In genomic region chr16:8699556-8699955, GRCm38 (mm10) we compare ENCODE assay signal across 28 mouse cellular contexts. TPM values are rescaled to one million over a fixed set of nuclear protein-coding genes. Genes with fewer than 3 reads are reported as not detected.
A peak's percentile ranks its signal among the peaks of the same experiment; 100 is the strongest.
DNase-seq lines count a peak whose midpoint lies in the region; ATAC-seq and TF ChIP-seq lines count a peak whose summit lies in the region.
"Had no signal": no experiment of that assay in that cellular context is flagged by ENCODE, and none has a peak within 500 bp of the region (broad histone marks: within the 10 kb centered on the region; RNA-seq: fewer than 3 reads in every experiment).

No protein-coding gene starts in this region.

- H3K4me1 ChIP-seq in liver, embryonic 15.5 days (replicated peaks), result peaks cover 11% of the 10 kb centered on the region; the same call in 1 of the 2 replicates
- no peaks in the 10 kb centered on the region for H3K4me1 ChIP-seq in stomach, postnatal 0 days (replicated peaks; ENCODE audit: control insufficient read depth, insufficient read depth)
- H3K4me1 ChIP-seq: embryonic facial prominence, embryonic 13.5 days; embryonic facial prominence, embryonic 15.5 days; forebrain, embryonic 10.5 days; forebrain, embryonic 12.5 days had no signal

- 0 out of 2 replicates have a peak overlapping the region, but pooled peaks have one; percentile 2 for H3K27ac ChIP-seq in liver, embryonic 15.5 days (replicated peaks)
- no peak overlapping the region for H3K27ac ChIP-seq in stomach, postnatal 0 days (replicated peaks)
- H3K27ac ChIP-seq: embryonic facial prominence, embryonic 13.5 days; embryonic facial prominence, embryonic 15.5 days; forebrain, embryonic 10.5 days; forebrain, embryonic 12.5 days had no signal

- H3K27me3 ChIP-seq in liver, embryonic 15.5 days, result no peaks in the 10 kb centered on the region
- H3K27me3 ChIP-seq in stomach, postnatal 0 days (ENCODE audit: control insufficient read depth, insufficient read depth, low read length), result no peaks in the 10 kb centered on the region
- H3K27me3 ChIP-seq: embryonic facial prominence, embryonic 13.5 days; embryonic facial prominence, embryonic 15.5 days; forebrain, embryonic 12.5 days; Patski had no signal

- H3K36me3 ChIP-seq in liver, embryonic 15.5 days (replicated peaks), result peaks cover 100% of the 10 kb centered on the region
- peaks cover 58% of the 10 kb centered on the region for H3K36me3 ChIP-seq in stomach, postnatal 0 days (ENCODE audit: control insufficient read depth, insufficient read depth, low read length)

- no peak for TF ChIP-seq CTCF in stomach, postnatal 0 days (IDR thresholded peaks at IDR 0.05; ENCODE audit: low read depth)

- no peak overlapping the region for H3K4me3 ChIP-seq in liver, embryonic 15.5 days (replicated peaks)
- no peak overlapping the region for H3K4me3 ChIP-seq in stomach, postnatal 0 days (ENCODE audit: low read depth, low read length)
- H3K4me3 ChIP-seq: embryonic facial prominence, embryonic 13.5 days; embryonic facial prominence, embryonic 15.5 days; erythroblast, embryonic 14.5 days; forebrain, embryonic 10.5 days; forebrain, embryonic 12.5 days had no signal

- DNase-seq in liver, result no peak
- DNase-seq in testis, postnatal 10 days (ENCODE audit: low spot score), result peak; percentile 64
- no peak for DNase-seq in stomach, postnatal 0 days (ENCODE audit: low spot score)
- no peak for DNase-seq in right cerebral cortex, postnatal 14 days
- DNase-seq: adrenal gland, adult 2 months; adrenal gland, postnatal 10 days; adrenal gland, postnatal 25 days; cerebellum, adult 11 months; cerebellum, adult 18-20 months; cerebellum, adult 8-10 months; cerebellum, adult 9-11 months; cerebellum, postnatal 14 days; cerebellum, postnatal 36 days; embryo, embryonic 11 days had no signal

- H3K9ac ChIP-seq in liver, embryonic 15.5 days, result no peak overlapping the region
- H3K9ac ChIP-seq in stomach, postnatal 0 days (ENCODE audit: low read length), result no peak overlapping the region
- H3K9ac ChIP-seq: embryonic facial prominence, embryonic 13.5 days; embryonic facial prominence, embryonic 15.5 days; forebrain, embryonic 12.5 days had no signal

- H3K9me3 ChIP-seq in liver, embryonic 15.5 days (replicated peaks), result no peaks in the 10 kb centered on the region
- no peaks in the 10 kb centered on the region for H3K9me3 ChIP-seq in stomach, postnatal 0 days (ENCODE audit: control insufficient read depth, low read length)
- H3K9me3 ChIP-seq: embryonic facial prominence, embryonic 13.5 days; embryonic facial prominence, embryonic 15.5 days; forebrain, embryonic 10.5 days; forebrain, embryonic 12.5 days; G1E had no signal

- WGBS in liver, embryonic 15.5 days (ENCODE audit: insufficient replicate concordance), result 93% methylated on average over 8 of the region's 8 CpGs
- WGBS in stomach, postnatal 0 days, result 90% methylated on average over 8 of the region's 8 CpGs

- no peak for ATAC-seq in liver, embryonic 15.5 days (ENCODE audit: insufficient read depth)
- no peak for ATAC-seq in stomach, postnatal 0 days (ENCODE audit: low FRiP score, low TSS enrichment)
- ATAC-seq: activated CD4-positive, CD25-positive, alpha-beta regulatory T cell, adult 4 months; forebrain, embryonic 14.5 days; forebrain, embryonic 16.5 days; Patski had no signal

- no peak for TF ChIP-seq EP300 in stomach, postnatal 0 days (optimal IDR thresholded peaks at IDR 0.05)

- H3K4me2 ChIP-seq in liver, embryonic 15.5 days, result no peak overlapping the region
- no peak overlapping the region for H3K4me2 ChIP-seq in stomach, postnatal 0 days (replicated peaks; ENCODE audit: low read depth)
- H3K4me2 ChIP-seq: embryonic facial prominence, embryonic 13.5 days; embryonic facial prominence, embryonic 15.5 days; forebrain, embryonic 12.5 days had no signal

RNA-seq across cellular contexts. Expression of gene Gm5767, which starts 19.0 kb away (rescaled TPM):
- polyA plus RNA-seq in liver, embryonic 15.5 days (2015; fragmentation: Nextera tagmentation; extraction: Ambion mirVana), result 0.24 TPM in 1 of 2 replicates, not detected in the other
- not detected in 2 replicates for polyA plus RNA-seq in stomach, postnatal 0 days (2015; fragmentation: Nextera tagmentation; extraction: Ambion mirVana)
- polyA plus RNA-seq: activated CD4-positive, CD25-positive, alpha-beta regulatory T cell, adult 4 months; brain, embryonic 14.5 days; C2C12; embryonic facial prominence, embryonic 11.5 days; embryonic facial prominence, embryonic 13.5 days; embryonic facial prominence, embryonic 15.5 days; erythroblast, embryonic 14.5 days; forebrain, embryonic 12.5 days; forebrain, embryonic 14.5 days; forebrain, embryonic 16.5 days; G1E; Patski had no signal

RNA-seq across cellular contexts. Expression of gene Carhsp1, which starts 27.6 kb away (rescaled TPM):
- 85.9 and 94.7 TPM in 2 replicates for polyA plus RNA-seq in liver, embryonic 15.5 days (2015; fragmentation: Nextera tagmentation; extraction: Ambion mirVana)
- polyA plus RNA-seq in stomach, postnatal 0 days (2015; fragmentation: Nextera tagmentation; extraction: Ambion mirVana), result 53.1 and 53.8 TPM in 2 replicates
